Mouse (Mus musculus) gastrocnemius, adult 8-10 months (tissue): ENCODE data around the gene Pilrb1. TPM values are rescaled to one million over a fixed set of nuclear protein-coding genes. Genes with fewer than 3 reads are reported as not detected.

Experiments used
- DNase-seq, 2 experiments: peaks; one replicate each; pipeline ENCODE4 v3.0.0; 2022; ENCODE audit warnings: low spot score in 2 of 2
- total RNA-seq, 4 experiments: library from RNA; stranded (reverse); gene quantifications; 2 replicates each; pipeline ENCODE4 v1.2.4; 2022

Pilrb1 gene
- total RNA-seq, 4 experiments from 2014 or later, result 0.79 TPM; not detected in 3

DNA sequence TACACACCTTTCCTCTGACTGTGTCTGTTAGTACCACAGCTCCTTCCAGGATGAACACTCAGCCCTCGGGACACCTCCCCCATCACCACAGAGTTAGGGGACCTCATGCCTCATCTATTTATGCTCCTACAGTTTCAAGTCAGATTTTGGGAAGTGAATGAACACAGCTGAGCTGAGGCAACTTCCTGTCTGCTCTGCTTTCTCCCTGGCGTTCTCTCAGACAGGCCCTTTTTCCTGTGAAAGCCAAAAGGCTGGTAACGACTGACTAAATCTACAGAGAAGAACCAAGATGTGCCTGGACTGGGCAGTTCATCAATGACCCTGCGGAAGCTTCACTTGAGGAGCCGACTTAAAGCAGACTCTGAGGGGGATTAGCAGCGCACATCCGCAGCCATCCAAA lies 27.7 kb downstream of the Pilrb1 start:
- DNase-seq, result no peak

DNA sequence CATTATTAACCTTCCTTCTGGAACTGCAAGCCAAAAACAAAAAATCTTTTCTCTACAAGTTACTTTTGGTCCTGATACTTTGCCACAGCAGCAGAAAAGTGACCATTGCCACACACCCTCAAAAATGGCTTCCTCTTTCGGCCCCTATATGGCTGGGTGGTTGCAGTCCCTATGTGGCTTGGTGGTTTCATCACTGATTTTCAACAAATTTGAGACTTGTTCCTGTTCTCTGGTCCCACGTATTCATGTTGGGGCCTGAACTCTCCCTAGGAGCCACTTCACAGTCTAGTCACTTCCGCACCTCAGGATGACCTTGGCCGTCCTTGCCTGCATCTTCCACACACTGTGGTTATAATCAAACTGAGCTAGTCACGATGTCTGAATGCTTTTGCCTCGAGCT lies 29.2 kb downstream of the Pilrb1 start:
- no peak for DNase-seq

DNA sequence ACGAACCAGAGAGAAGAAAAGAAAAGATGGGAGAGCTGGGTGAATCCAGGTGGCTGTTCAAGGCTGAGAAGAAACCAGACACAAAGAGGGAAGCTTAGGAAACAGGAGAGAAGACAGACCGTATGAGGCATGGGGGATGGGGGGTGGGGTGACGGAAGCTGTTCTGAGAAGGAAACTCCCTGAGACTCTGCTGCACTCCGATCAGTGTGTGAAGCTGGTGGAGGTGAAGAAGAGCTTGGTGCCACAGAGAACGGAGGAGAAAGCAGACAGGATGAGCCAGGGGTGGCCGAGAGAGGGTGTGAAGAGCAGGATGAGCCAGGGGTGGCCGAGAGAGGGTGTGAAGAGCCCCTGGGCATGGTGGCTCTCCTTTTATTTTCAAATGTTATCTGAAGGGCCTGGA lies 31.5 kb downstream of the Pilrb1 start:
- DNase-seq, result no peak

- no peak for DNase-seq
Observed at GRCm38 (mm10) chr5:137825971-137826370, 31.9 kb downstream of the Pilrb1 start.

DNA sequence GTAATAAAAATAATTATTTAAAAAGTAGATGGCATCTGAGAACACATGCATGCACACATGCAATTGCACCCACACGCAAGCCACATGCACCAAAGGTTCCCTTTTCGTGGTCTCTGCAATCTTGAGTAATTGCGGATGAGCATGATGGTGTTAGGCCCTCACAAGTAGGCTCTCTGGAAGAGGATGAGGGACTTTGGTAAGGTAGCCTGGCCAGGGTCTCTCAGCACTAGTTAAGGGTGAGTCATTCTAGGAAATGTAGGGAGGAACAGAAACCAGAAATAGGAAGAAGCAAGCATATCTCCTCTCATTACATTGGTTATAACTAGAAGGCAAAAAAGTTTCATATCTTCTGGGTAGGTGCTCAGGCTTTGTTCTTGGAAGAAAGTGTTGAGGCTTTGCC lies 32.9 kb downstream of the Pilrb1 start:
- no peak for DNase-seq

DNA sequence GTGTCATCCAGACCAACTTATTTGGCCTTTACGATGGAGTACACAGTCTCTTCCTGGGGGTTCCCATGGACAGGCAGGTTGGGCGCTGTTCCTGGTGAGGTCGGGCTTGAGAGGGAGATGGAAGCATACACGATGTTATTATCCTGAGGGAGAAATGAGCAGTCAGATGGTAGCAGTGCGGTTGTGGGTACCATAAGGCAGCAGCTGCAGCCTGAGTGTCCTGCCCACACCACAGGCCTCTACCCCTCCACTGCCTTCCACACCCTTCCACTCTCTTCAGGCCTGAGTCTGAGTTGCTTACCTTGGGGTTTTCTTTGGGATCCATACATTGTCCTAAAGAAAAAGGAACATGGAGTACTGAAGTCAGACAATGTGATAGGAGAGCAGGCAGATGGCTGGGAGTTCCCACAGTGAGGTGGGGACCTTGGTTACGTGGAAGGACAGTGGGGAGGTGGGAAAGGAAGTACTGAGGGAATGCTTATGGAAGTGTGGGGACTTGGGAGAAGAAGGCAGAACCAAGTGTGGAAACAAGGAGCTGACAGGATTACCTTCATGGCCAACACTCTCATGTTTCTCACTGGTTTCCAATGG lies 34.4 kb downstream of the Pilrb1 start:
- no peak for DNase-seq

DNA sequence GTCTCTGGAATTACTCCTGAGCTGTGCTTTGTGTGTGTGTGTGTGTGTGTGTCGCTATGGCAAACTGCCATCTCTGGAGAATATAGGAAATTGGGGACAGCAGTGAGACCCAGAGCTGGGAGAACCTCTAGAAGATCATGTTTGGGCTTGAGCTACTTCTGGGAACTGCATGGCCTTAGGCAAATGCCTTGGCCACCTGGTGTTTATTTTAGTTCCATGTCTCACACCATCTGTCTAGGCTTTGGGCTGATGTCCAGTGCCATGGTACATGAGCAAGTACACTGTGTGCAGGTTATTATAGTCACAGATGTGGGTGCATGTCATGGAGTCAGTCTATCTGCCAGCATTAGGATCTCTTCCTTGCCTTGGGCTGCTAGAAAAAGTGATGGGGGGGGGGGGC lies 35.3 kb downstream of the Pilrb1 start:
- DNase-seq, result no peak

GRCm38 (mm10) chr5:137822126-137822525 lies 35.8 kb downstream of the Pilrb1 start:
- no peak for DNase-seq

DNA sequence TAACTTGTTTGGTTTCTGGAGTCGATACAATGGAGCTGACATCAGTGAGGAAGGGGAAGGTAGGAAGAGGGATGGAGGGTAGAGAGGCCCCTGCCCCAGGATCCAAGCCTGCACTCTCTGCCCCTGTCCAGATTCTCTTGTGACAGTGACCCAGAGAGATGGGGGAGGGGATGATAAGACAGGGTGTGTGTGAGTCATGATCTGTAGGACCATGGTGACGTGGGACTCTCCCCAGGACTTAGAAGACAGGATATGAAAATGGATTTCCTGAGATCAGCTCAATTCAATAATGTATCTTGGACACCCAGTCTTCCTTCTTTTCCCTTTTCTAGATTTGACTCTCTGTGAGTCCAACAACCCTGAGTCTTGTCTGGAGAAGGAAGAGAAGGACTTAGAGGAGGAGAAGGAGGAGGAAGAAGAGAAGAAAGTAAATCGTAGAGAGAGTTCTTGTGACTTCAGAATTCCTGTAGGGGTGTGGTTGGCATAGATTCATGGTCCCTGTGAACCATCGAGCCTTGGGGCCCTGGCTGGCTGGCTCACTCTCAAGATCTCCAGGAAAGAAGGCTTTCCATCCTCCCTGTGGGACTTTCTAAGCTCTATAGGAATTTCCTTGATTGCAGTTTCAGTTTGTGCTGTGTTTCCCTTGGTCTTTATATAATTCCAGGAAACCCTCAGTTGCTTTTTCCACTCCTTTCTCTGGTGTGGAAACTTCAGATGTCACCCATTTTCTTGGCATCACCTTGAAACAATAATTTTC lies 40.3 kb downstream of the Pilrb1 start:
- DNase-seq, result no peak

GRCm38 (mm10) chr5:137808316-137808715 lies 49.6 kb downstream of the Pilrb1 start:
- no peak for DNase-seq

- DNase-seq, result no peak
Observed at GRCm38 (mm10) chr5:137806158-137806557, 51.7 kb downstream of the Pilrb1 start.

Other genes with a start within 250 kb of the Pilrb1 start
- gene Pcolce, start 244.3 kb downstream of the Pilrb1 start, total RNA-seq, result 10 to 100 TPM; 16.2 to 35.4 (median 22.9) TPM
- under 1 TPM in 2 of 4 experiments, not detected in 2; 0.20 to 0.29 TPM for gene Fbxo24, start 229.1 kb downstream of the Pilrb1 start, total RNA-seq
- gene Lrch4, start 229.0 kb downstream of the Pilrb1 start, total RNA-seq, result 10 to 100 TPM; 12.7 to 15.7 (median 14.6) TPM
- 1 to 10 TPM; 1.9 to 3.5 (median 2.5) TPM for gene Gm20605, start 228.9 kb downstream of the Pilrb1 start, total RNA-seq
- 1 to 10 TPM in 2 of 4 experiments, under 1 TPM in 2; 0.75 to 1.8 (median 1.1) TPM for gene Sap25, start 216.8 kb downstream of the Pilrb1 start, total RNA-seq
- under 1 TPM; 0.19 to 0.81 (median 0.25) TPM for gene Irs3, start 212.4 kb downstream of the Pilrb1 start, total RNA-seq
- gene Agfg2, start 173.4 kb downstream of the Pilrb1 start, total RNA-seq, result 1 to 10 TPM; 2.4 to 4.4 (median 3.3) TPM
- gene Nyap1, start 116.5 kb downstream of the Pilrb1 start, total RNA-seq, result under 1 TPM in 2 of 4 experiments, not detected in 2; 0.10 to 0.16 TPM
- gene Tsc22d4, start 112.4 kb downstream of the Pilrb1 start, total RNA-seq, result 10 to 100 TPM; 39.6 to 68.9 (median 47.7) TPM
- gene Ppp1r35, start 79.3 kb downstream of the Pilrb1 start, total RNA-seq, result 1 to 10 TPM; 4.7 to 6.0 (median 5.3) TPM
- 10 to 100 TPM; 23.0 to 24.2 (median 23.3) TPM for gene Mepce, start 70.5 kb downstream of the Pilrb1 start, total RNA-seq
- under 1 TPM in 2 of 4 experiments, not detected in 2; 0.24 to 0.31 TPM for gene Zcwpw1, start 70.3 kb downstream of the Pilrb1 start, total RNA-seq
- under 1 TPM in 1 of 4 experiments, not detected in 3; 0.21 TPM for gene Pilra, start 21.8 kb downstream of the Pilrb1 start, total RNA-seq
- not detected for gene Pilrb2, start 13.7 kb upstream of the Pilrb1 start, total RNA-seq
- under 1 TPM in 2 of 4 experiments, not detected in 2; 0.07 to 0.11 TPM for gene Cyp3a13, start 63.5 kb upstream of the Pilrb1 start, total RNA-seq
- gene Gjc3, start 105.0 kb upstream of the Pilrb1 start, total RNA-seq, result under 1 TPM; 0.17 to 0.51 (median 0.36) TPM
- gene Azgp1, start 123.4 kb upstream of the Pilrb1 start, total RNA-seq, result under 1 TPM in 1 of 4 experiments, not detected in 3; 0.43 TPM
- gene Smok3a, start 163.2 kb upstream of the Pilrb1 start, total RNA-seq, result not detected
- gene Smok3b, start 163.3 kb upstream of the Pilrb1 start, total RNA-seq, result not detected
- not detected for gene Smok3c, start 195.1 kb upstream of the Pilrb1 start, total RNA-seq
- gene Zkscan1, start 227.0 kb upstream of the Pilrb1 start, total RNA-seq, result 10 to 100 TPM in 3 of 4 experiments, 1 to 10 TPM in 1; 9.6 to 11.6 (median 10.6) TPM